Mouse (Mus musculus): ENCODE data around the gene Haao.

The Haao gene

GRCm38 (mm10) chr17:83834120-83834519 is 13.6 kb downstream of the Haao start:
- DNase-seq (ENCODE audit: low spot score) = no peak

GRCm38 (mm10) chr17:83830616-83831292 is 17.0 kb downstream of the Haao start:
- DNase-seq (ENCODE audit: low spot score) = no peak

DNA sequence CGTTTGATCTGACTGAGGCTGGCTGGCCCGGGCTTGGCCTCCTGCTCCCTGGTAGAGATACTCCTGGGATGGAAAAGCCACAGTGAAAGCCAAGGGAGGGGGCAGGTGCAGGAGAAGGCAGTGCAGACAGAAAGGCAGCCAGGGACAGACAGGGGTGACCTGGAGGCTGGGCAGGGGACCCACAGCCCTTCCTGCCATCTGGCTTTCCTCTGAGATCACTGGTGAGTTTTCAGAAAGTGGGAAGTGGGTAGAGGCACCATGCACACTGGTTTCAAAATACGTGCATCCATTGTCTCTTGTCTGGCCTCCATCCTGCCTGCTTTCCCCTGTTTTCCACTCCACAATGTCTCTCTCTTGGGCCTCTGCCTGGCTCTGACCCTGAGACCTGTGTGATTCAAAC is 18.4 kb downstream of the Haao start:
- no peak for DNase-seq (ENCODE audit: low spot score)

DNA sequence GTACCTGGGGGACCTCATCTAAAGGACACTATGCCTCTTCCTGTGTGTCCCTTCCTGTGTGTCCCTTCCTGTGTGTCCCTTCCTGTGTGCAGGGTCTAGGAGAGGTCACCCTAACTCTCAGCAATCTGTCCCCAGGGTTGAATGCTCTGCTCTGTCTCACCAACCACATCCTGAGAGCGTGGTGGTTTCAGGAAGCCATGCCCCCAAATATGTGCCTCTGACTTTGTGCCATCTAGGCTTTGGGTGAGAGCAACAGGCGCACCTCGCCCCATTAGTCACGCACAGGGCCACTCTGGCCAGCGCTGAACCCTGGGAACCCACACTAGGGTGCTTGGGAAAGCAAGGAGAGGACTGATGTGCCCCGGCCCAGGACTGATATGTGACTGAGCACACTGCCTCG is 23.9 kb downstream of the Haao start:
- DNase-seq (ENCODE audit: low spot score) = no peak

DNA sequence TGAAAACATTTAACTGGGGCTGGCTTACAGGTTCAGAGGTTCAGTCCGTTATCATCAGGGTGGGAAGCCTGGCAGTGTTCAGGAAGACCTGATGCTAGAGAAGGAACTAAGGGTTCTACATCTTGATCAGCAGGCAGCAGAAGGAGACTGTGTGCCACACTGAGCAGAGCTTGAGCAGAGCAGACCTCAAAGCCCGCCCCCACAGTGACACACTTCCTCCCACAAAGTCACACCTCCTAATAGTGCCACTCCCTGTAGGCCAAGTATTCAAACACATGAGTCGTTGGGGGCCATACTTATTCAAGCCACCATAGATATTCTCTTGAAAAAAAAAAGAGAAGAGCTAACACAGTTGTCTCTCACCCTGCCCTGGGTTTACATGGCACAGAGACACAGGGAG is 25.9 kb downstream of the Haao start:
- DNase-seq (ENCODE audit: low spot score) = no peak

- no peak for DNase-seq (ENCODE audit: low spot score)
These were observed 27.1 kb downstream of the Haao start for GRCm38 (mm10) chr17:83820701-83821100.

DNA sequence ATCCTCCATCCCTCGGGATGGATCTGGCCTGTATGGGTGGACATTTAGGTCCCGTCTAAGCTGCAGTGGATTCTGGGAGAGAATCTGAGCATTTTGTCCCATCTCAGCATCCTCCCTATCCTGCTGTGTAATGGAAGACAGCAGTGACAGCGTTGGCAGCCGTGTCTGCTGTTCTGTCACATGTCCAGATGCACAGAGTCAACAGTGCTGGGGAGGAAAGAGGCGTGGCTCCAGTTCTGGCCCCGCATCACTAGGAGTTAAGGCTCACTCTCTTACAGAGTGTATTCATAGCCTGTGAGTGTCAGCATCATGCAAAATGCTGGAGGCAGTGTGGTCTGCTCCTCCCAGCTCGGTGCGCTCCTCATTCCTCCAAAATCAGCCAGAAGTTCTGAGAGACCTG is 28.3 kb downstream of the Haao start:
- no peak for DNase-seq (ENCODE audit: low spot score)

GRCm38 (mm10) chr17:83816996-83817395 is 30.8 kb downstream of the Haao start:
- no peak for DNase-seq (ENCODE audit: low spot score)

DNA sequence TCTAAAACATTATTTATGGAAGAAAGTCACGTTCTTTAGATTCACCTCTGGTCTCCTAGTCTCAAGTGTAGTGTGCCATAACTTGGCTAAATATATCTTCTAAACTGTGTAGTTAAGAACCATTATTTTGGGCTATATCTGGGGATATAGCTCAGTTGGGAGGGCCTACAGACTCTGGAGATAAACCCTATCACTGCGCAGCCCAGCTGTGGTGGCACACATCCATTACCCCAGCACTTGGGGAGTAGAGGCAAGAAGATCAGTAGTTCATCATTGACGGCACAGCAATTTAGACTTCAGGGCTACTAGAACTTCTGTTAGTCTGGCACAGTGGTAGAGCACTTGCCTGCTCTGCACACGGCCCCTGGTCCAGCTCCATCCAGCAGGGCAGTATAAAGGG is 34.7 kb downstream of the Haao start:
- DNase-seq (ENCODE audit: low spot score) = no peak

DNA sequence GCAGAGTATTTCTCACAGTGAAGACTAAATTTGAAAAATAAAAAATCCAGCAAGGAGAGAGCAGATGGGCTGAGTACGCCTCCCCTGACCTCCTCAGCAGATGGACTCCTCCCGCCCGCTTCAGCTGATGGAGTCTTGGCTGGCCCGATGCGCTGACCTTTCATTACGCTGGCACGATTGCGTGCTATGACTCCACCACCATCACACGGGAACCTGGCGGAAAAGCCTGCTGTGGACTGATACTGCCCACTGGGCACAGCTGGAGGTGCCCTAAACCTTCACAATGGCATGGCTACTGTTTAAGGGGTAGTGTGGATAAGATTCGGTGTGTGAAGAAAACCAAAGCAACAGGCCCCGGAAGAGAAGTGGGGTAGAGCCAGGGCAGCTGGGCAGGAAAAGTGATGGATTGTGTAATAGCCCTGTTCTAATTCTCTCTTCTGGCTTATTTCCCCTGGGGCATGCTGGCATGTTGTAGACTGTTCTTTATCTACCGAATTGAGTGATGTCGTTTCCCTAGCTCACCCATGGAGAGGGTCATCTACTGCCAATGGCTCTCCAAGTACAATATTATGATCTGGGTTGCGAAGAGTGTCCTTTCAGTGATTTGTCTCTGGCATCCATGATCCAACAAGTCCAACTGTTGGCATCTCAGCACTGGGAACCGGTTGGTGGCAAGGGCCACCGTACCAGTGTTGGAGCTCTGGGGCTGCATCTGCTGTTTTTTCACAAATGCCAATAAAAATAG is 35.4 kb downstream of the Haao start:
- no peak for DNase-seq (ENCODE audit: low spot score)

DNA sequence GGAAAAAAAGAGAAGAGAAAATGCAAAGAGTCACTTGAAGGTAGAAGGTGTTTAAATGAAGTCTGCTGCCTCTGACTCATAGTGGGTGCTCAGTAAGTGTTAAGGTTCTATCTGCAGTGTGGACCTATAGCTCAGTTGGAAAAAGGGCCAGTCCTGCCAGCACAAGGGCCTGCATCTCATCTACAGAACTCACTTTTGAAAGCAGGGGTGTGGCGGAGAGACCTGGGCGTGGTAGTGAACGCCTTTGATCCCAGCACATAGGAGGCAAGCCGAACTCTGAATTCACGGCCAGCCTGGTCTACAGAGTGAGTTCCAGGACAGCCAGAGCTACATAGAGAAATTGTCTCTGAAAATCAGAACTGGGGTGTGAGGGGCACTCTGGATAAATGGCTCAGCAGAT is 37.5 kb downstream of the Haao start:
- no peak for DNase-seq (ENCODE audit: low spot score)

DNA sequence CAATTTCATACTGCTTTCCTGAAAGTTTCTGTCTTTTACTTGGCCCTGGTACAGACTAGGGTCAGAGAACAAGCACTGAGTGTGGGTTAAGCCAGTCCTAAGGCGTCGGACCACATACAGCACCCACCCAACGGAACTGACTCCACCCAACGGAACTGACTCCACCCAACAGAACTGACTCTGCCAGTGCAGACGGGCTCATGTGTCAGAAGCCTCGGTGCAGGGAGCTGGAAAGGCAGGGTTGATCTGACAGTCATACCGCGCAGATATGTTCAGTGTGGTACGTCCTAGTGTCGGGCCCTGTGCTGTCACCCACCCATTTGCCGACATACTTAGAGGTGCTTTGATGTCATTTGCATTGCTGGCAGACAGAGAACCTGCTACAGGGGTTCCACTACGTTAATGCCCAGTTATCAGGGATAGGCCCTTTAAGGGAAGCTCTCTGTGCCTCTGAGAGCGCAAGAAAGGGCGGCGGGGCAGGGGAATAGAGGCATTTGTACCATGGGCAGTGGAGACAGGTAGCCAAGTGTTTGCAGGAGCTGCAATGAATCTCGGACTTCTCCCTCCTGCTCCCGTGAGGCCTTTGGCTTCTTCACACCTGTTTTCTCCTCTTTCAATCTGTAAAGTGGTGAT is 38.5 kb downstream of the Haao start:
- DNase-seq (ENCODE audit: low spot score) = no peak

DNA sequence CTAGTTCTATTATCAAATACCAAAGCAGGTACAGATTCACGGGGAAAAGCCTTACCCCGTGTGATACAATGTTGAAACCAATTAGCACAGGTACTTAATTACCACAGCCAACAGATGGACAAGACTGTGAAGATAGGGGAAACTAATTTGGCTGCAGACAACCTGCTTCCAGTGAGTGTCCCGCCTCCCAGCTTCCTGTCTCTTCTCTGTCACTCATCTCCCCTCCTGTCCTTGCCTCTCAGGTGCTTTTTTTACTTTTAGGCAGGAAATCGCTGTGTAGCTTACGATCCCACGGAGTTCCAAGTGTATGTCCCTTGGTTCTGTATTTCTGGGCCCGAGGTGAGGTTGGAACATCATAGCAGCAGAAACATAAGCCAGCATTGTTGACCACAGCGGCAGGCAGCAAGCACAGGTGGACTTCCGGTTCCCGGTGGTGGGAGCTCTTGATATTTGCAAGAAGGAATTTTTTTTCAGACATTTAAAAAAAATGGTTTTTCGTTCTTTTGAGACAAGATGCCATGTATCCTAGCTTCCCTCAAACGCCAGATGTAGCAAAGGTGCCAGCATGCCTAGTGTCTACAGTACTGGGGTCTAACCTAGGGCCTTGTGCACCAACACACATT is 39.2 kb downstream of the Haao start:
- DNase-seq (ENCODE audit: low spot score) = no peak

GRCm38 (mm10) chr17:83807778-83808398 is 39.9 kb downstream of the Haao start:
- DNase-seq (ENCODE audit: low spot score) = peak; percentile 24

DNA sequence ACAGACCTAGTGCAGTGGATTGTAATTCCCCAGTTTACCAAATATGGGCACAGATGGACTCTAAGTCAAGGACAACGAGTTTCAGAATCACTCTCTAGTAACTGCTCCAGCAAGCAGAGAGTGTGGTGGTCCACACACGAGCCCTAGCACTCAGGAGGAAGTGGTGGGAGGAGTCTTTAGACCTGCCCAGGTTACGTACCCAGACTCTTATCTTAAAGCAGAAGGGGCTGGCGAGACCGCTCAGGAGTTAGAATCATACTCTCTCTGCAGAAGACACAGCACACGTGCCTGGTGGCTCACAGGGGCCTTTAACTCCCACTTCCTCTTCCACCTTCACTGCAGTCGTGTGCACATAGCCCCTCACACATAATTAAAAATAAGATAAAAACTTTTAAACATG is 40.4 kb downstream of the Haao start:
- no peak for DNase-seq (ENCODE audit: low spot score)

DNA sequence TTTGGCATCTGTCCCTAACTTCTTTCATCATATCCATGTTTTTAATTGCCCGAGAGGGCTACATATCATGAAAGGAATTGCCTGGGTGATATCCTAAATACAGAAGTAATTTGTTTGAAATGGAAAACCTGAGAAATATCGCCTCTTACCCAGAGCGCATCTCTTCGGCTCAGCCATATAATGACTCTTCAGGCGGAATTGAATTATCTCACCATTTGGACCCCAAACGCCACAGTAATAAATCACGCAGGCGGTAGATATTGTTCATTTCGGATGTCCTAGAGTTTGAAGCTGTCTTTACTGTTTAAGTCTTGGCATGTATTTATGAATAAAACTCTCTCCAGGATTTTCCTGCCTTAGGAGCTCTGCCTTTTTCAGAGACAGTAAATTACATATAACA is 42.7 kb downstream of the Haao start:
- DNase-seq (ENCODE audit: low spot score) = no peak

GRCm38 (mm10) chr17:83803987-83804386 is 43.8 kb downstream of the Haao start:
- no peak for DNase-seq (ENCODE audit: low spot score)

- DNase-seq (ENCODE audit: low spot score) = no peak
These were observed 48.2 kb downstream of the Haao start for GRCm38 (mm10) chr17:83799506-83800050.

GRCm38 (mm10) chr17:83795121-83795520 is 52.6 kb downstream of the Haao start:
- DNase-seq (ENCODE audit: low spot score) = no peak

- no peak for DNase-seq (ENCODE audit: low spot score)
These were observed 55.4 kb downstream of the Haao start for GRCm38 (mm10) chr17:83792388-83792787.

DNA sequence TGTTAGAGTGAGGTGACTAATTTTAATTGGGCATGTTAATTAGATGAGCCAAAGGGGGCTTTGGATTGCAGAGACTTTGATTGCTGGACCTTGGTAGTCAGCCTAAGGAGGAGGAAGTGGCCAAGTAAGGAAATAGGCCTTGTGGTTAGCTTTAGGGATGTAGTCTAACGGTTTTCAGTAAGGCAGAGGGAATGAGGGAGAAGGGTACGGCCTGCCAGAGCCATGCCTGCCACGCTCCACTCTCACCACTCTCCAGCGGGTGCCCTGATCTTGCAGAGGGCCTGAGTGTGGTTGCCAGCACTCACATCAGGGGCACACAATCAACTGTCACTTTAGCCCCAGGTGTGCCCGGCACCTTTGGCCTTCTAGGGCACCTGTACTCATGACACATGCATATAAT is 57.6 kb downstream of the Haao start:
- no peak for DNase-seq (ENCODE audit: low spot score)

DNA sequence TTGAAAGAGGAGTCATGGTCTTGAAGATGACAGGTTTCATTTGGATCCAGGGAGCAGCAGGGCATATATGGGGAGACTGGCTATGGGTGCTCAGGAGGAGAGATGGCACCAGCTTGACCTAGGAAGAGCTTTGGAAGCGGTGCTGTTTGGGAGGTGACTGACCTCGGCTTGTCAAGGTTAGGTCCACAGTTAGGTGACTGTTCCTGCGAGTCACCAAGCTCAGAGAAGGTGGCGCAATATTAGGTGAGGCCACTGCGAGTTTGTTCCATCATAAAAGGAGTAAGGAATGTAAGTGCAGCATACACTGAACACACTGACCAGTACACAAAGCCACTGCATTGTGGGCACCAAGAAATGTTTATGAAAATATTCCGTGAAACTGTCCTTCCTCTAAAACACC is 61.3 kb downstream of the Haao start:
- DNase-seq (ENCODE audit: low spot score) = no peak

All from left cerebral cortex, adult 11 months (tissue).